Mouse (Mus musculus) brain, embryonic 18.5 days (tissue): ENCODE measurements at regions not wholly inside any gene's neighbourhood (a gene's known extent, or its start where the extent isn't known, plus 50 kb on each side); places are given as distances from the start of the nearest gene placed in this dataset.

Experiments
- DNase-seq: peaks from one replicate; pipeline ENCODE4 v3.0.0-alpha.2; 2012; ENCODE audit warnings: low read depth, low spot score

DNA sequence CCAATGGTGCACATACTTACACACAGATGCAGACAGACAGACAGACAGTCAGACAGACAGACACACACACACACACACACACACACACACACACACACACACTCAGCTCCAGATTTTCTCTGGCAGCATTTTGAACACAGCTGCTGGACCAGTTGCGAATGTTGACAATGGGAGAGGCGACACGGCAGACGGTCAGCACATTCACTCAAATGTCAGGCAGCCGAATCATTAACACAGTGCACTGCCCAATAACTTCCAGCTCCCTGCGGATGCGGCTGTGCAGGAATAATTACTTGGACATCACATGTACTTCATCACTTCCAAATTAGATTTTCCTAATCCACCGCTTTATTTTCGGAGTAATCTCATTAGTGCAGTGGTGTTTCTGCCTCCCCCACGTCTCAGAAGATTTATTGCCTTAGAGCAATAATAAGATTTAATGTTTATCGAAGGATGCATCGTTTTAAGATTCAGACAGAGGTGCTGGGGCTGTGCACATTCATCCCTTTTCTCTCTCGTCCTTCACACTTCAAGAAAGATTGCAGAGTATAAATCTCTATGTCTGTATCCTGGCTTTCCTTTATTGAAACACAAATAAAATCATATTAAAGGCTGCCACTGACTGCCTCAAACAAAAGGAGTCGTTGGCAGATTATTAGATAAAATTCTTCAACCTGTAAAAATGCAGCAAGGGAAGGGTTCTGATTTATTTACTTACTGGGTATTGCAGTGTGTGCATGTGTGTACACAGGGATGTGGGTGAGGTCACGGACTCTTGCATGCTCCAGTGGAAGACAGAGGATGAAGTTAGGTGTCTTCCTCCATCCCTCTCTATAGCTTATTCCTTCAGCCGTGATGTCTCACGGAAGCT is 70.9 kb upstream of the Gas2 start:
- no peak for DNase-seq

DNA sequence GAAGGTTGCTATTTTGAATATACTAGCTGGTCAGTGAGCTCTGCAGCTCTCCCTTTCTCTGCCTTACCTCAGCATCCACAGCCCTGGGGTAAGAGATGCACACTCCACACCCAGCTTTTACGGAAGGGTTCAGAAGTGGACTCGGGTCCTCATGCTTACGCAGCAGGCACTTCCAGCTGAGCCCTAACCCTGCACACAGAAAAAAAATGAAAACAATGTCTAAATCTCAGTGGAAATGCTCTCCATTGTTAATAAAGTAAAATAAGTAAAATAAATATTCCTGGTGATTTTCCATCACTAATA is 70.3 kb upstream of the Gas2 start:
- DNase-seq: no peak
